Comparison of ENCODE assay signal across 10 mouse cellular contexts in genomic region chr17:85877426-85877825, GRCm38 (mm10).
DNase-seq lines count a peak whose midpoint lies in the region; ATAC-seq and TF ChIP-seq lines count a peak whose summit lies in the region.
"Had no signal": no experiment of that assay in that cellular context is flagged by ENCODE, and none has a peak within 500 bp of the region (broad histone marks: within the 10 kb centered on the region; RNA-seq: fewer than 3 reads in every experiment).

No protein-coding gene starts in this region.

- no peak for TF ChIP-seq POLR2A in liver, adult 2 months (IDR thresholded peaks at IDR 0.05; ENCODE audit: extremely low read depth, insufficient read depth, low read length)

- no peak overlapping the region for H3K9ac ChIP-seq in liver, adult 2 months (ENCODE audit: low read depth, low read length)
- H3K9ac ChIP-seq in liver, embryonic 11.5 days (ENCODE audit: low read depth, low read length) = no peak overlapping the region
- H3K9ac ChIP-seq in liver, postnatal 0 days (replicated peaks) = no peak overlapping the region
- H3K9ac ChIP-seq: heart, embryonic 15.5 days had no signal

- peak; percentile 74 for TF ChIP-seq CTCF in liver, adult 2 months (IDR thresholded peaks at IDR 0.05; ENCODE audit: low read depth, low read length)
- peak; percentile 76 for TF ChIP-seq CTCF in liver, postnatal 0 days (IDR thresholded peaks at IDR 0.05; ENCODE audit: low read depth)

- no peaks in the 10 kb centered on the region for H3K79me2 ChIP-seq in liver, adult 2 months (ENCODE audit: control insufficient read depth, insufficient read depth, low read length)

- peaks cover 6% of the 10 kb centered on the region; the same call in 1 of the 2 replicates for H3K27me3 ChIP-seq in liver, adult 2 months (ENCODE audit: control insufficient read depth, insufficient read depth, low read length)
- peaks cover 33% of the 10 kb centered on the region for H3K27me3 ChIP-seq in liver, embryonic 11.5 days (replicated peaks; ENCODE audit: control insufficient read depth, insufficient read depth, low read length)
- H3K27me3 ChIP-seq in liver, postnatal 0 days (ENCODE audit: insufficient read depth, low read length) = peaks cover 47% of the 10 kb centered on the region

- no peak overlapping the region for H3K4me3 ChIP-seq in liver, adult 2 months (ENCODE audit: insufficient read depth, low read depth, low read length)
- no peak overlapping the region for H3K4me3 ChIP-seq in liver, embryonic 11.5 days (ENCODE audit: low read depth, low read length)
- no peak overlapping the region for H3K4me3 ChIP-seq in liver, postnatal 0 days (ENCODE audit: low read depth, low read length)
- H3K4me3 ChIP-seq: heart, embryonic 15.5 days had no signal

- peak; percentile 10 to 30 for DNase-seq in cerebellum, adult 18-20 months
- DNase-seq in liver, adult 2 months (ENCODE audit: extremely low read depth, low read depth, low spot score) = peak; percentile 32
- no peak for DNase-seq in liver, embryonic 11.5 days (ENCODE audit: low spot score)
- peak; percentile 16 for DNase-seq in c-Kit-negative CD71-positive TER-119-positive erythroid progenitor cells, embryonic 14.5 days (ENCODE audit: low read depth, low spot score)
- DNase-seq in liver, postnatal 0 days = peak; percentile 64
- DNase-seq in thymus, postnatal 14 days = peak; percentile 49

- peaks cover 4% of the 10 kb centered on the region for H3K4me1 ChIP-seq in liver, adult 2 months (ENCODE audit: control insufficient read depth, insufficient read depth, low read length)
- H3K4me1 ChIP-seq in liver, embryonic 11.5 days (replicated peaks; ENCODE audit: control insufficient read depth, insufficient read depth, low read length) = no peaks in the 10 kb centered on the region
- 0 out of 2 replicates have a peak, but pooled peaks cover 3% of the 10 kb centered on the region for H3K4me1 ChIP-seq in liver, postnatal 0 days (ENCODE audit: insufficient read depth)

- no peak overlapping the region for H3K4me2 ChIP-seq in liver, embryonic 11.5 days
- no peak overlapping the region for H3K4me2 ChIP-seq in liver, postnatal 0 days (ENCODE audit: low read depth, low read length)
- H3K4me2 ChIP-seq: heart, embryonic 15.5 days had no signal

- no peak for ATAC-seq in cerebellum, adult (ENCODE audit: insufficient number of reproducible peaks, low FRiP score, low TSS enrichment)
- no peak; the same call in 1 of the 2 replicates for ATAC-seq in liver, embryonic 11.5 days (replicated peaks; ENCODE audit: low FRiP score)
- no peak for ATAC-seq in liver, postnatal 0 days
- no peak for ATAC-seq in activated CD4-positive, CD25-positive, alpha-beta regulatory T cell, adult 4 months

- H3K36me3 ChIP-seq in liver, adult 2 months (ENCODE audit: control insufficient read depth, insufficient read depth, low read length) = no peaks in the 10 kb centered on the region
- no peaks in the 10 kb centered on the region for H3K36me3 ChIP-seq in liver, embryonic 11.5 days (ENCODE audit: control insufficient read depth, insufficient read depth, low read length)
- no peaks in the 10 kb centered on the region for H3K36me3 ChIP-seq in liver, postnatal 0 days (replicated peaks; ENCODE audit: insufficient read depth, low read length)
- H3K36me3 ChIP-seq: heart, embryonic 15.5 days had no signal

- WGBS in liver, adult 2 months = 63% methylated on average over 3 of the region's 3 CpGs
- 36% methylated on average over 3 of the region's 3 CpGs for WGBS in liver, embryonic 11.5 days
- 35% methylated on average over 3 of the region's 3 CpGs for WGBS in liver, postnatal 0 days (ENCODE audit: insufficient replicate concordance)

- no peaks in the 10 kb centered on the region for H3K9me3 ChIP-seq in liver, embryonic 11.5 days (ENCODE audit: control insufficient read depth, low read length)
- no peaks in the 10 kb centered on the region for H3K9me3 ChIP-seq in liver, postnatal 0 days (ENCODE audit: low read length)
- H3K9me3 ChIP-seq: heart, embryonic 15.5 days had no signal

- no peak overlapping the region for H3K27ac ChIP-seq in liver, adult 2 months (replicated peaks; ENCODE audit: insufficient read depth, low read depth, low read length)
- no peak overlapping the region for H3K27ac ChIP-seq in liver, embryonic 11.5 days (ENCODE audit: low read depth, low read length)
- no peak overlapping the region for H3K27ac ChIP-seq in liver, postnatal 0 days (ENCODE audit: low read depth)
- H3K27ac ChIP-seq: heart, embryonic 15.5 days; macrophage had no signal

- TF ChIP-seq EP300 in liver, postnatal 0 days (IDR thresholded peaks at IDR 0.05; ENCODE audit: low read depth) = no peak
